Mouse (Mus musculus): Measurements from ENCODE around the gene Pik3r5. TPM values are rescaled to one million over a fixed set of nuclear protein-coding genes. Genes with fewer than 3 reads are reported as not detected.

The Pik3r5 gene
- polyA plus RNA-seq, 2 experiments from 2014 or later: 17.1 to 20.0 TPM

DNA sequence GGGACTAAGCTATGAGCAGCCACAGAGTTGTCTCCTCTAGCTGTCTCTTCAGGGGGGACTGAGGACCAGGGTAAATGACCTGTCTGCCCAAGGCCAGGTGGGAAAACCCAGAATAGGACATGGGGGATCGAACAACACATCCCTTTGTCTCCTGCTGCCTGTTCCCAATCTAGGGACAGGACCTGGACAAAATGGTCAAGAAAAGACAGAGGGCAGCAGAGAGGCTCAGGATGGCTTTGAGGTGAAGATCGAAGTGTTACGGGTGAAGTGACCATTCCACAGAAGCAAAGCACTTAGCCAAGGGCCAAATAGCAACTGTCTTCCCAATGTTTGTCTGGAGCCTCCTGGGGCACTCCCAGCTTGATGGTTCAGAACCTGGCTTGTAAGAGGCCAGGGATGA, 54.2 kb downstream of the Pik3r5 start:
- ATAC-seq: no peak

DNA sequence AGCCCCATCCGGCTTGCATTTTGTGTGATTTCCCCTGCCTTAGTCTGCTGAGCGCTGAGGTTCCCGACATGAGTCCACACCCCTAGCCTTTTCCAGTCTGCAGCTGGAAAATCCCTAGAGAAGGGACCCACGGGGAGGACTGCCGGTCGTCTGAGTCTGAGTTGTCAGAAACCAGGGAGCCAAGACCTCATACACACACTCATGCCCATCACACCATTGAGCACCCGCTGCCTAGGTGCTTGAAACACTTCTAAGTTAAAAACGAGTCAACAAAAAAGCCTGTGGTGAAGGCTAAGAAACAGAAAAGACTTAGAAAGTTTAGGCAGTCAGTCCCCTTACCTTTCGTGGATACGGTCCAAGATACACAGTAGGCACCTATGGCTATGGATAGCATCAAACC, 55.8 kb downstream of the Pik3r5 start:
- no peak for ATAC-seq

DNA sequence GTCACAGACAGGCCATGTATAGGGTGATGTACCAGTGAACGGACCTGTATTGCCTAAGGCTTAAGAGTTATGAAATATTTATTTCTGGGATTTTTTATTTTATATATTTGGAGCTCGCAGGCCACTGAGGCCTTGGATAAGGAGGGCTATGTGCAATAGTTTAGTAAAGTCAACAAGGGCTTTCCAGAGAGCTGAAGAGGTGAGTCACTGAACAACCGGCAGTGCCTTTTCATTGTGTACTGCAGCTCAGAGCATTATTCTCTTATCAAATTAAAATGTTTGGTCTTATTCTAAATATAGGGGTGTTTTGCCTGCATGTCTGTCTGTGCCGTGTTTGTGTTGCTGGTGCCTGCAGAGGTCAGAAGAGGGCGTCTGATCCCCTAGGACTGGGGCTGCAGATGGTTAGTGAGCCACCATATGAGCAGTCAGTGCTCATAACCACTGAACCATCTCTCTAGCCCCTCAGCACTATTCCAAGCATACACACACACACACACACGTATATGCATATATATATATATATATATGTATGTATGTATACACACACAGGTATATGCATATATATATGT, 56.4 kb downstream of the Pik3r5 start:
- no peak for ATAC-seq

DNA sequence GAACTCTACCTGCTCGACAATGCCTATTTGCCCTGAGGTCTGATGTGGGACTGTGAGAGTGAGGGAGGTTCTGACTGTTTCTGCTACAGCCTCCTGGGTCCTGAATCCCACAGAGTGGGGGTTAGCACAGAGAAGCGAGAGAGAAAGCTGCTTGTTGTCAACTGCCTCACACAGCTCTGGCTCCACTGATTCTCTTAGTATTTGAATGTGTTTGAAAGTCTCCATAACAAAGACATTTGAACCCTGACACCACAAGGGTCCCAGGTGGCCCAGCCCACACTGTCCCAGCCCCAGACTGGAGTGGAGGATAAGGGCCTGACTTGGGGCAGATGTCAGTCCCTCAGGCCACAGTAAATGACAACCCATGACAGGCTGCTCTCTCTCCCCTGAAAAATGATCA, 57.3 kb downstream of the Pik3r5 start:
- no peak for ATAC-seq

DNA sequence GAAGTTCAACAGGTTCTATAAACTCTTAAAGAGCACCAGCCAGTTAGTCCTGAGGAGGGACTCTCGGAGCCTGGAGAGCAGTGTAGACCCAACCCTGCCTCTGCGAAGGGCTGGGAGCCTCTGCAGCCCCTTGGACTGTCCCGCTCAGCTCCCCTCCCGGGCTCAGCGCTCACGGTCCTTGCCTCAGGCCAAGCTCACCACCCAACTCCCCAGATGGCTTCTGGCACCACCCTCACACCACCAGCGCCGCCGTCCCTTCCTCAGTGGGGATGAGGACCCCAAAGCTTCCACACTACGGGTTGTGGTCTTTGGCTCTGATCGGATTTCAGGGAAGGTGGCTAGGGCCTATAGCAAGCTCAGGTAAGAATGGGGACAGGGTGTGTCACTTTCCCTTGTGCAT, 60.7 kb downstream of the Pik3r5 start:
- ATAC-seq: no peak

DNA sequence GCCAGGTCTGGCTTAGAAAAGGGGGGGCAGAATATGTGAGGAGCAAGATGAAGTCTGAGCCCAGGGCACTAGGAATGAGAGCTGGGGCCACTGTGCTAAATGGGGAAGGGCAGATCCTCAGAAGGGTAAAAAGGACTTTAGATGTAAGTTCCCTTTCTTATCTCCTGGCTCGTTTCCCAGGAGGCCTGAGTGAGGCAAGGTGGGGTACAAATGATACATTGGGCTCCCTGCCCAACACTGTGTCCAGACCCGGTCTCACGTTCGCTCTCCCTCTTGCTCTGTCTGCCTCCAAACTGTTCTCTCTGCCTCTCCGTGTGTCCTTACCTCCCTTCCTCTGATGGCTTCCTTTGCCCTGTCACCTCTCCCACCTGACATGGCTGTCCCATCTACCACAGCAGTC, 61.8 kb downstream of the Pik3r5 start:
- no peak for ATAC-seq

DNA sequence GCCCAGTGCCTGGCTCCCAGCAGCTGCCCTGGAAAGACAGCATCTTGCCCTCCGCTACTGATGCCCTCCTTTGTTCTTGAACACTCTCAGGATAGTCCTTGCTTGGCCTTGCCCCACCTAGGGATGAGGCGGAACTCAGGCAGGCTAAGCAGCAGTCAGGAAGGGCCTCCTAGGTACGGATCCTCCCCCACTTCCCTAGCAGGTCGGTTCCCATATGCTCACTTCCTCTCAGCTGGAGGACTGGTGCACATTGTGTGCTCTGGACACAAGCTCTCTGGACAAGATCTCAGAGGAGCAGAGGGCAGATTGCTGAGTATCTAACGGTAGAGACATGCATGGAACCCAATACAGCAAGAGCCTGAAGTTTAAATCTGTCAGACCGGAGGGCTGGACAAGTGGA, 65.2 kb downstream of the Pik3r5 start:
- ATAC-seq: no peak

DNA sequence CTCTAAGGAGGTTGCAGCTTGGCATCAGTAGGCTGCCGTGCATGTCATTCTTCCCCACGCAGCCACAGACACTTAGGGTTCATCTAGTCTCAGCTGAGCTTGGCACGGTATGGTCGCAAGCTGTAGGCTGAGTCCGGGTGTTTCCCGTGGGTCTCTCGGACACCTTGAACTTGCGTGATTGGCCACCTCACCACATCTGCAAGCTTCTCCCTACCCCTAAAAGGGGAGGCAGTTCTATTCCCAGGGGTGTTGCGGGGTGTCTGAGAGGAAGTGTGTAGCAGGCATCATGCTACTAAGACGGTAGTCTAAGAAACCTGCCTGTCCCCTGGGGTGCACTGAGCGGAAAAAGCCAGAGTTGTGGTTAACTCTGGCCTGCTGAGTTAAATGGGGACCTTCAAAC, 66.6 kb downstream of the Pik3r5 start:
- peak; percentile 60 for ATAC-seq

DNA sequence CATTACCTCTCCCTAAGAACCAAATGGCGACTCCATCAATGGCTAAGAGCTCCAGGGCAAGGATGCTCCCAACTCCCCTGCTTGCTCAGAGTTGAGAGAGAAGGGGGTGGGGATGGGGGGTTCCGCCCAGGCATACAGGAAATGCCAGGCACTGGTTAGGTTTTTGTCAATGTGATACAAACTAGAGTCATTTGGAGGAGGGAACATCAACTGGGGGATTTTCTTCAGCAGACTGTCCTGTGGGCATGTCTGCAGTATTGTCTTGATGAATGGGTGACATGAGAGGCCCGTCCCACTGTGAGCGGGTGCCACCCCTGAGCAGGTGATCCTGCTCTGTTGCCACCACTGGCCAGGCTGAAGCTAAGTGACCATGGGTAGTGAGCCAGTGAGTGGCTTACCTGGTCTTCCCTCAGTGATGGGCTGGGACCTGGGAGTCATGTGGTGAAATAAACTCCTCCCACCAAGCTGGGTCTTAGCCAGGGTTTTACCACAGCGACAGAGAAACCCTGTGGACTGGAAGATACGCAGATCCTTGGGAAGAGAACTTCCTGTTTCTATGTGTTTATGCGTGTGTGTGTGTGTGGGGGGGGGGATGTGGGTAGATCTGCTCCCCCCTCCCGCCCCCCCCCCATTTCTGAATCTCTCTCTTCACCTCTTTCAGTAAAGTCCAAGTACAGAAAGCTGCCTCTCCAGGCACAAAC, 67.2 kb downstream of the Pik3r5 start:
- peak; percentile 62 for ATAC-seq

DNA sequence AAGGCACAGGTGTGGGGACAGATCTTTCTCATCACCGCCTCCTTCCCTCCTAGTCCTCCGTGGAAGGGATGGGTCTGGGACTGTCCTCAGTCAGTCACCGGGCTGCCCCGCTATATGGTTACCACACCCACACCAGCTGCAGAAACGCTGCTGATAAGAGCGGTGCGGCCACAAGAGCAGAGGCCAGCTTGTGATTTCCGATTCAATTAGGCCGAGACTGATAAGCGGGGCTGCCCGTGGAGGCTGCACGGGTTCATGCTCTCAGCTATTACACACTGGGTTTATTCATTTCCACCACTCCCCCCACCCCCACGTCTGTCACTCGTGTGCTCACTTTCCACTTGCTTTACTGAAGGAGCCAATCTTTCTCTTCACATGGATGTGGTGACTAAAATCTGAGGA, 69.0 kb downstream of the Pik3r5 start:
- ATAC-seq: no peak

DNA sequence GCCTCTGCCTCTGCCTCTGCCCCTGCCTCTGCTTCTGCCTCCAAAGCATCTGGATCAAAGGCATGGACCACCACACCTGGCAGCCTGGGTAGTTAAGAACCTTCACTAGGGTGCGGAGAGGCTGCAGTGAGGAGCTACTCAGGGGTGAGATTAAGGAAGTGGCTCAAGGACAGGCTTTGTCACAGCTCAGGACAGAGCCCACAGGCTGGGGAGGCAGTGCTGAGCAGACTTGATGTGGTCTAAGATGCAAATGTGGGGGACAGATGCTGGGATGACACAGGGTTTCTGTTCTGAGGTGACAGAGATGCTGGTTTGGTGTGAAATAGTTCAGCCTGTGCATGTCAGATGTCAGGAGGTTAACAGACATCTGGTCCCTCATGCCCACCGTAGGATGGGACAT, 70.5 kb downstream of the Pik3r5 start:
- no peak for ATAC-seq

DNA sequence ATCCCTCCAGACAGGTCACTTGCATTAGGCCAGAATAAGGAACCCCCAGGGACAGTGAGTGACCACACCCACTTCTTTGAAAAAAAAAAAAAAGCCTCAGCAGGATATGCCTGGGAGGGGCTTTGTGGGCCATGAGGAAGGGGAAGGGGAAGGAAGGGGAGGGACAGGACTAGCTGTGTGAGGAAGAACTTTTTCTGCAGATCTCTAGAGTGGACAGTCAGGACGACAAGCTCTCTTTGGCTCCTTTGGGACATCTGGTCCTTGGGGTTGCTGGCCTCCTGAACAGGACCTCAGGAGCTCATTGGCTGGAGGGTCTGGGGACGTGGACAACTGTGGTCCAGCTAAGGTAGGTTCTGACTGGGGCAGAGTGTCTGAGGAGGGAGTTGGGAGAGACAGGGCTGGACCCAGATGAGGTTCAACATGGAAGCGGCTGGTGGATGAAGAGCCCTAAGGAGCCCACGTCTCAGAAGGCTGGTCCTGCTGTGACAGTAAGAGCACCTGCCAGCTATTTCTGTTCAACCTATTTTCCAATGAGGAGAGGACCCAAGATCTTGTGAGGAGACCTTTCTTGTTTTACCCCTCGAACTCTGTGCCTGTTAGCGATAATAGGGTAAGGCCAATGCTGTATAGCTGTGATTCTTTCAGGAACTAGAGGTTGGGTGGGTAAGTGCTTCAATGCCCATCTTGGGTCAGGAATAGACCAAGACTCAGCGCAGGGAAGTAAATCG, 71.1 kb downstream of the Pik3r5 start, which contains the start of gene Pik3r6:
Pik3r6 (plus strand) TSS at position 118 of the 728 bp plus-strand sequence.
- ATAC-seq: no peak

DNA sequence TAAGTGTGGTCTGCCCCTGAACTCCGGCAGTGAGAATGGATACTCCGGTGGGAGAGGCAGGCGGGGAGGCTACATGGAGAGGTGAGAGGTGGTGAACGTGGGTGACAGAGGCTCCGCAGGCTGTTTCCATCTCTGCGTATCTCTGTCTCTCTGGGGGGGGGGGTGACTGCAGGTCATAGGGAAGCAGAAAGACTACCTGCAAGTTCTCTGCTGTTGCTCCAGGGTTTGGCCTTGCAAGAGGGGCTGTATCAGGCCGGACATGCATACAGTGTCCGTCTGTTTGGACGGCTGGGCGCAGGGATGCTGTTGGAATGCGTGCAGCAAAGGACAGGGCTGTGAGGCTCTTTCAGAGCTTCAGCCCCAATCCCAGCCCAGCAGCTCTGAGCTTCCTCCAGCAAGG, 73.0 kb downstream of the Pik3r5 start:
- no peak for ATAC-seq

DNA sequence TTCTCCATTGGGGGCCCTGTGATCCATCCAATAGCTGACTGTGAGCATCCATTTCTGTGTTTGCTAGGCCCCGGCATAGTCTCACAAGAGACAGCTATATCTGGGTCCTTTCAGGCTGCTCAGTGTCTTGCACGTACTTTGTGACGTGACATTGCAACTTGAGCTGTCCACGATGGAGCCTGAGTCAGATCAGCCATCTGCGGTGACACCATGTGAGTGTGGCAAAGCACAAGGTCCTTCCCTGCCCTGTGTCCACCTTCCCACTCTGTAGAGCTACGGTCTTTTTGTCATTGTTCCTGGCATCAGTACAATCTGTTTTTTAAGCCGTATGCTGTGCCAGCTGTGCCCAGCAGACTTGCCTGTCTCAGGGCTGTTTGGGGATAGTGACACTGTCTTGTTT, 75.3 kb downstream of the Pik3r5 start:
- ATAC-seq: no peak

DNA sequence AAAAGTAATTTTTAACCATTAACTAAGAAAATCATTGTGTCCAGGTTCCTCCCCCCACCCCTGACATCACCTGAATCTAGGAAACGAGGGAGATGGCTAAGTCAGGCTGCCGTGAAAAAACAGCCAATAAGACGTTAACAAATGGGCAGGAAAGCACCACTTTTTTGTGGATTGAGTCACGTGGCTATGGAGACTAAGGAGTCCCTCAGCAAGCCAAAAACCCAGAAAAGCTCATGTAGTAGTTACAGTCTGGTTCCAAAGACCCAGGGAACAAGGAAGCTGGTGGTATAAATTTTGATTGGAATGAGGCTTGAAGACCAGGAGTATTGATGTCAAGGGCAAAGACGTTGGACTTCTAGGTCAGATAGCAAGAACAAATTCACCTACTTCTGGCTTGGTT, 76.7 kb downstream of the Pik3r5 start:
- no peak for ATAC-seq

DNA sequence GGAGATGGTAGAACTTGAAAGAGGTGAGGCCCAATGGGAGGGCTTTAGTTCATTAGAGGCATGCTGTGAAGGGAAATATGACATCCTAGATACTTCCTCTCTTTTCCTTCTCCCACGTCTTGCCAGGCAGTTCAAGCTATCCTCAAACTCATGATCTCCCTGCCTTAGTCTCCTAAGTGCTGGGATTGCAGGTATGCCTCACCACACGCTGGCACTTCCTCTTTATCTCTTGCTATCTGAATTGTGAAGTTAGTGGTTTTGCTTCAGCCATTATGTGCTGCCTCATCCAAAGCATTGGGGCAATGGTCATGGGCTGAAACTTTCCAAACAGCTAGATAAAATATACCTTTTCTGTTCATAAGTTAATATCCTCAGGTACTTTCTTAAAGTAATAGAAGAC, 77.3 kb downstream of the Pik3r5 start:
- ATAC-seq: no peak

DNA sequence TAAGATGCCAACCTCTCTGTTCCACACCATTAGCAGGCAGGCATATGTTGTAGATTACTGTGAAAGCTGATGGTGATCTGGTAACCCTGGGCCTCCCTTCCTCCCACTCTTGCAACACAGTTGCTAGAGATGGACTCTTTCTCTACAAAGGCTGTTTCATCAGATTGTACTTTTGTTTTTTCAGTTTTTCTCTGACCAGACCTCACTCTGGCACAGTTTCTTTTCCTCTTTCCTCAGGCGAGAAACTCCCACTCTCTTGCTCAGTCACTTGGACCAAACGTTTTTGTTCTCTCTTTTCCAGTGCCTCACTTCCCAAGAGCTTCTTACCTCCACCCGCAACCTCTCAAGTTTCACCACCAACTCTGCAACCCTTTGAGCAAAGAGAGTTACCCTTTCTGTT, 82.0 kb downstream of the Pik3r5 start:
- ATAC-seq: no peak

DNA sequence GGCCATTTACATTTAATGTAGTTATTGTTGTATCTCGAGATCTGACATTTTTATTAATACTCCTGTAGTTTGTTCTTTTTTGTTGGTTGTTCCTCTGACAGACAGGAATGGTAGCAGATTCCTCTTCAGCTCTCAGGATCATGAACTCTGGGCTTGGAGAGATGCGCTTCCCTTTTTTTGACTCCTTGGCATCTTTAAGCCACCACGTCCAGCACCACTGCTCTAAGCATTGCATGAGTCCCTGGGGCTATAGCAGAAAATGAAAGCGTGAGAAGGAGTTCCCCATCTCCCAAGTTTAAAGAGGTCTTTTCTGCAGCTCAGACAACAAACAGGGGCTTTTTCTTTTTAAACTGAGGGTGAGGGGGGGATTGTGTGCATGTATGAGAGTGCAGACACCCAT, 87.4 kb downstream of the Pik3r5 start:
- ATAC-seq: no peak

DNA sequence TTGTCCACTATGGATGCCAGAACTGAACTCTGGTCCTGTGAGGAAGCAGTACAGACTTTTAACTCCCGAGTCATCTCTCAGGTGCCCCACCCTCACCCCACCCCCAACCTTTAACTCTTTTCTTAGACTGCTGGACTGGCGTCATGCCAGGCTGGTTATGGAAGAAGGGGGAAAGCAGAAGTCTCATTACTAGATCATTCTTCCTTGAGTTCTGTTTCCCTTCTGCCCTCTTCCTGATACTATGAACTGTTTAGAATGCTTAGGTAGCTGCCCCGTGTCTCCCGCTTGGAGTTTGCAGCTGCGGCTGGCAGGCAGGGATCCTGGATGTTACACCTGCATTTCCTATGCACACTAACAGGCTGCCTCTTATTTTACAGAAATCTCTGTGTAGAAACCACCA, 87.9 kb downstream of the Pik3r5 start:
- ATAC-seq: no peak

DNA sequence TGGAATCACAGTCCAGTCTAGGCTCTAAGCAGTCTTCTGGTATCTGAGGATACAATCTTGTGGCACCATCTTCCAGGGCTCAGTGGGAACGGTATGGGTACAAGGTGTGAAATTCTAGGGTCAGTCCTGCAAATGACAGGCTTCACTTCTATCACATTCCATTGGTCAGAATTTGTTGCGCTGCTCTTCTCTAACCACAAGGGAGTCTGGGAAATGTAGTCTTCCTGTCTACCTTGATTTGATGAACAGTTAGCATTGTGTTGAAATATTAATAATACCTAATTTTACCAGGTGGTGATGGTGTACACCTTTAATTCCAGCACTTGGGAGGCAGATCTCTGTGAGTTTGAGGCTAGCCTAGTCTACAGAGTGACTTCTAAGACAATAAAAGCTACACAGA, 88.5 kb downstream of the Pik3r5 start:
- no peak for ATAC-seq

DNA sequence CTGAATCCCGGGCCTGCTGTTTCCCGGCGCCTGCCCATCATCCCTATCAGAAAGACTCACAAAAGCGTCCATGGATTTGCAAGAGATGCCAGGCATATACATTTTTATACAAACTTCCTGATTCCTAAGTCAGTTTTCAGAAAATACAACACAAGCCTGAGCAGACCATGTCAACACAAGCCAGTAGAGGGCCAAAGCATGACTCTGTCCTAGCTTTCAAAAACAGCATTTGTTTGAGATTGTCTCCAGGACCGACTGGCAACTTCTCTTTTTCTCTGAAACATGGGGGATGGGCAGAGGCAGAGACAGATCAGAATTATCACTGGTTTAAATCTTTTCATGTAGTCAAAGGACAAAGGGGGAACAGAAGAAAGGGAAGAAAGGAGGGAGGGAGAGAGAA, 89.4 kb downstream of the Pik3r5 start:
- no peak for ATAC-seq

DNA sequence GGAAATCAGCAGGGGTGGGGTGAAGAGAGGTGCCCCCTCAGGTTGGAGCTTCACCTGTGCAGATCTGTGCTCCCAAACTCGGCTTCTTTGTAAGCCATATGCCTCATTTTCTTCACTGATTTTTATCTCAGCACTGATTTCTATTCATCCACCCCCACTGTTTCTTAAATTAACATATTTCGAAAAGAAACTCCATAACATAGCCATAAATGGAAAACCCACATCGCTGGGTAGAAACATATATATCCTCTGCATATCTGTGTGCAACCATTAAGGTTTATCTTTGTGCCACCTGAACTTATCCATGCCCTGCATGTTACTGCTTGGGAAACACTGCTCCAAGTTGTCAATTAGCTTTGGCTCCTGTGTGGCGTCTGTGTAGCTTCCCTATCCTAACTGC, 94.5 kb downstream of the Pik3r5 start:
- ATAC-seq: no peak

DNA sequence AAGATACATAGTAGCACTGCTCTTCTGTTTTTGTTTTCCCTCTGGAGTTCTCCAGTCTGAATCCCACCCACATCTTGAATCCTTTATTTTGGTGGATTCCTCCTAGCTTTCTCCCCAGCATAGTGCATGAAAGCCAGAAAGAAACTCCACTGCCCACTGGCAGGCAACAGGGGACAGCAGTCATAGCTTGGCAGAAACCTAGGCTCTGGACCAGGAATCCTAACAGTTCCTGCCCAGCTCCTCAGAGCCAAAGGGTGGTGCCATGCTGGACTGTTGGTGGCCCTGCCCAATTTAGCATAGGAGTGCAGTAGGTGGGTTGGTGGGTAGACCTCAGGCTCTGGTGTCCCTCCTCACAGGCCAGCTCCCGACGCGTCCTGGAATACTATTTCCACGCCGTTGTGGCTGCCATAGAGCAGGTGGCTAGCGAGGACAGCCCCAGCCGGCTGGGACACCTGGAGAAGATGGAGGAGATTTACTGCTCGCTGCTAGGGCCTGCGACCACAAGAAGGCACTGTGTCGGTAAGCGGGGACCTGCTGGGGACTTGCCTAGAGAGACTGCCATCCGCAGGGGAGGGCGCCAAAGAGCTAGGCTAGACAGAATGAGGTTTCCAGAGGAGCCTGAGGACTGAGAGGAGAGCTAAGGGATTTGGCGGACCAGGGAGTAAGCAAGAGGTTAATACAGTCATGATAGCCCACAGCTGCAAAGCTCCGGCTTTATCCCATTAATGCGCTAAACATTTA, 99.3 kb downstream of the Pik3r5 start:
- no peak for ATAC-seq
